Mouse (Mus musculus): ENCODE measurements at regions not wholly inside any gene's neighbourhood (a gene's known extent, or its start where the extent isn't known, plus 50 kb on each side); places are given as distances from the start of the nearest gene placed in this dataset.

GRCm38 (mm10) chr4:87379516-87380173 is 149.4 kb upstream of the Slc24a2 start:
- DNase-seq (ENCODE audit: low read depth in 1 of 2, low spot score in 2 of 2): no peak
- Histone ChIP-seq H3K36me3 (ENCODE audit: control insufficient read depth, insufficient read depth, low read length) (no peaks in the 10 kb centered on the region), H3K4me1 (ENCODE audit: control insufficient read depth, insufficient read depth, insufficient read length) (no peaks in the 10 kb centered on the region), H3K4me3 (ENCODE audit: extremely low read depth, insufficient read depth, insufficient read length) (no peak overlapping the region), H3K27me3 (ENCODE audit: control insufficient read depth, insufficient read depth, low read length) (no peaks in the 10 kb centered on the region), H3K27ac (ENCODE audit: insufficient read depth, low read length) (no peak overlapping the region)
- no peak for TF ChIP-seq CTCF (IDR thresholded peaks at IDR 0.05; ENCODE audit: extremely low read depth, insufficient read depth, insufficient read length, insufficient replicate concordance)
- no peak for TF ChIP-seq POLR2A (IDR thresholded peaks at IDR 0.05; ENCODE audit: low read depth, low read length)
- WGBS: 79% methylated on average over 4 of the region's 4 CpGs

DNA sequence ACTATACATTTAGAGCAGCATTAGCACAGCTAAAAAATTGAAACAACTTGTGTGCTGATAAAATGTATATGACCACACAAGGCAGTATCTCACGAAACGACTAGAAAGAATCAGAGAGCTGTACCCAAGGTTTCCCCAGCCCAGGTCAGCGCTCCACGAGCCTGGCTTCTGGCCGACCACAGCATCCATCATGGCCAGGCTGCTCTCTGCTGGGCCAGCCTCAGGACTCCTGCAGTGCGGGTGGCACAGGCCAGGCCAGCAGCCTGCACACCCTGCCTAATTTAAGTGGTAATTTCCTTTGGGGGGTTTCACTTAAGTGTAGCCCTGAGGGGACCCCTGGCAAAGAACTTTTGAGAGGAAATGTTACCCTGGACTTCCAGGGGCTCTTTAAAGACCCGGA is 141.7 kb upstream of the Slc24a2 start:
- no peak overlapping the region for H3K27ac ChIP-seq (ENCODE audit: insufficient read depth, low read length)
- no peaks in the 10 kb centered on the region; the same call in 1 of the 2 replicates for H3K4me1 ChIP-seq (ENCODE audit: control insufficient read depth, insufficient read depth, insufficient read length)
- 91% methylated on average over 7 of the region's 7 CpGs for WGBS
- H3K4me3 ChIP-seq (ENCODE audit: extremely low read depth, insufficient read depth, insufficient read length): no peak overlapping the region
- no peak for DNase-seq (ENCODE audit: low read depth in 1 of 2, low spot score in 2 of 2)
- no peaks in the 10 kb centered on the region for H3K27me3 ChIP-seq (ENCODE audit: control insufficient read depth, insufficient read depth, low read length)
- H3K36me3 ChIP-seq (ENCODE audit: control insufficient read depth, insufficient read depth, low read length): no peaks in the 10 kb centered on the region
- no peak for TF ChIP-seq POLR2A (IDR thresholded peaks at IDR 0.05; ENCODE audit: low read depth, low read length)
- no peak for TF ChIP-seq CTCF (IDR thresholded peaks at IDR 0.05; ENCODE audit: extremely low read depth, insufficient read depth, insufficient read length, insufficient replicate concordance)

DNA sequence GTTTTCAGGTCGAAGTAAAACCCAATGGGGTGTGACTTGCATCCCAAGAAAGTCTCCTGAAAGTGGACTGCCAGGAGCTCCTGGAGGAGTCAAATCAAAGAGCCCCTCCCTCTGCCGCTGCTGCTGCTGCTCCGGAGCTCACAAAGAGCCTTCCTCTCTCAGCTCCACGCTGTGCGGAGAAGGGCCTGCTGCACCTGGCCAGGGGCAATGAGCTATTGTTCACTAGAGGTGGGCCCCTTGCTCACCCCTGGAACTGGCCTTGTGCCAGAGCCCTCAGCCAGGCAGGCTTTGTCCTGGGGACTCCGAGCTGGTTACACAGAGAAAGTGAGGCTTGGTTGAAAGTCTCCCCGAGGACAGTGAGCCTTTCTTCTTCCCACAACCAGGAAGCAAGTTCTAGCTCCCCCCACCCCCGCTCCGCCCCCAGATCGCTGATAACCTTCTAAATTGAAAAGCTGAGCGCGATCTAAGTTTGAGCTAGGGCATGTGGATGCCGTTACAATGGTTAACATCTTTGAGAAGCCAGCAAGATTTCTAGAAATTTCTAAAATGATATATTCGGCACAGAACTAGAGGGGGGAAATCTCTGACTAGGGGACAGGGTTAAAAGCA is 139.5 kb upstream of the Slc24a2 start:
- no peak overlapping the region for H3K4me3 ChIP-seq (ENCODE audit: extremely low read depth, insufficient read depth, insufficient read length)
- no peaks in the 10 kb centered on the region for H3K27me3 ChIP-seq (ENCODE audit: control insufficient read depth, insufficient read depth, low read length)
- H3K27ac ChIP-seq (ENCODE audit: insufficient read depth, low read length): no peak overlapping the region
- no peak for TF ChIP-seq POLR2A (IDR thresholded peaks at IDR 0.05; ENCODE audit: low read depth, low read length)
- no peak for TF ChIP-seq CTCF (IDR thresholded peaks at IDR 0.05; ENCODE audit: extremely low read depth, insufficient read depth, insufficient read length, insufficient replicate concordance)
- WGBS: 41% methylated on average over 14 of the region's 14 CpGs
- no peak for DNase-seq (ENCODE audit: low read depth in 1 of 2, low spot score in 2 of 2)
- no peaks in the 10 kb centered on the region for H3K36me3 ChIP-seq (ENCODE audit: control insufficient read depth, insufficient read depth, low read length)
- no peaks in the 10 kb centered on the region; the same call in 1 of the 2 replicates for H3K4me1 ChIP-seq (ENCODE audit: control insufficient read depth, insufficient read depth, insufficient read length)

GRCm38 (mm10) chr4:87368413-87369160 is 138.3 kb upstream of the Slc24a2 start:
- Histone ChIP-seq H3K27ac (ENCODE audit: insufficient read depth, low read length) (no peak overlapping the region), H3K4me3 (ENCODE audit: extremely low read depth, insufficient read depth, insufficient read length) (0 out of 2 replicates have a peak overlapping the region, but pooled peaks have one; percentile 28), H3K27me3 (ENCODE audit: control insufficient read depth, insufficient read depth, low read length) (no peaks in the 10 kb centered on the region), H3K4me1 (ENCODE audit: control insufficient read depth, insufficient read depth, insufficient read length) (no peaks in the 10 kb centered on the region; the same call in 1 of the 2 replicates), H3K36me3 (ENCODE audit: control insufficient read depth, insufficient read depth, low read length) (no peaks in the 10 kb centered on the region)
- 10% methylated on average over 20 of the region's 20 CpGs for WGBS
- peak in 1 of 2 experiments; percentile 11 for DNase-seq (ENCODE audit: low read depth in 1 of 2, low spot score in 2 of 2)
- TF ChIP-seq POLR2A (IDR thresholded peaks at IDR 0.05; ENCODE audit: low read depth, low read length): no peak
- TF ChIP-seq CTCF (IDR thresholded peaks at IDR 0.05; ENCODE audit: extremely low read depth, insufficient read depth, insufficient read length, insufficient replicate concordance): peak; percentile 32; the same call in 1 of the 2 replicates

GRCm38 (mm10) chr4:87367732-87368412 is 137.6 kb upstream of the Slc24a2 start:
- DNase-seq (ENCODE audit: low read depth in 1 of 2, low spot score in 2 of 2): peak; percentile 30 to 68
- peak; percentile 94; the same call in 1 of the 2 replicates for TF ChIP-seq CTCF (IDR thresholded peaks at IDR 0.05; ENCODE audit: extremely low read depth, insufficient read depth, insufficient read length, insufficient replicate concordance)
- TF ChIP-seq POLR2A (IDR thresholded peaks at IDR 0.05; ENCODE audit: low read depth, low read length): no peak
- Histone ChIP-seq H3K4me3 (ENCODE audit: extremely low read depth, insufficient read depth, insufficient read length) (0 out of 2 replicates have a peak overlapping the region, but pooled peaks have one; percentile 28), H3K27me3 (ENCODE audit: control insufficient read depth, insufficient read depth, low read length) (no peaks in the 10 kb centered on the region), H3K27ac (ENCODE audit: insufficient read depth, low read length) (no peak overlapping the region), H3K4me1 (ENCODE audit: control insufficient read depth, insufficient read depth, insufficient read length) (no peaks in the 10 kb centered on the region; the same call in 1 of the 2 replicates), H3K36me3 (ENCODE audit: control insufficient read depth, insufficient read depth, low read length) (no peaks in the 10 kb centered on the region)
- 13% methylated on average over 19 of the region's 19 CpGs for WGBS

DNA sequence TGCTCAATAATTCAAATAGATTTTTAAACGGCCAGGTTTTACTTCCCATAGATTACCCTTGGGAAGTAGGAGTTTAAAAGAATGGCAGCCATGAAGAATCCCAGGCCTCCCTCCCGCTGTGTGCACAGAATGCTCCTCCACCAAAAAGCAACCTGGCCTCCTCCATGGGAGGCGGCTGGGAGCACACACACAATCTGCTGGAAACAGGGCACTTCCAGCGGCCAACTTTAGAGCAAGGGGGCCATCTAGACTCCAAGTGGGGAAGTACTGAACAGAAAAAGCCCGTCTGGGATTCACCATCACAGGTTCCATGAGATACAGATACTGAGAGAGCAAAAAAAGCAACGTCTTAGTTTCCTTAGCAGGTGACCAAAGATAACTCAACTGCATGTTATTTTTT is 131.9 kb upstream of the Slc24a2 start:
- DNase-seq (ENCODE audit: low read depth in 1 of 2, low spot score in 2 of 2): no peak
- Histone ChIP-seq H3K4me1 (ENCODE audit: control insufficient read depth, insufficient read depth, insufficient read length) (no peaks in the 10 kb centered on the region; the same call in 1 of the 2 replicates), H3K4me3 (ENCODE audit: extremely low read depth, insufficient read depth, insufficient read length) (no peak overlapping the region), H3K27ac (ENCODE audit: insufficient read depth, low read length) (no peak overlapping the region), H3K36me3 (ENCODE audit: control insufficient read depth, insufficient read depth, low read length) (no peaks in the 10 kb centered on the region), H3K27me3 (ENCODE audit: control insufficient read depth, insufficient read depth, low read length) (no peaks in the 10 kb centered on the region)
- WGBS: 54% methylated on average over 6 of the region's 6 CpGs
- TF ChIP-seq POLR2A (IDR thresholded peaks at IDR 0.05; ENCODE audit: low read depth, low read length): no peak
- no peak for TF ChIP-seq CTCF (IDR thresholded peaks at IDR 0.05; ENCODE audit: extremely low read depth, insufficient read depth, insufficient read length, insufficient replicate concordance)

Measured in spleen, adult 2 months (tissue).